Mouse (Mus musculus) mouse trophoblast stem cell (cell line): ENCODE data around the gene Gm45208.
"Not testable (repeated sequence)": the region's sequence is repeated elsewhere in the genome, so short reads cannot be mapped to it uniquely, and the experiment has no call there.

Source experiments
- in situ Hi-C, 2 experiments: fragments of 300-500 bp; cut with MseI, MboI; formaldehyde crosslinking; loops; 2 replicates in 1 of 2; 3 replicates in 1 of 2; pipeline ENCODE4 v1.15.1; 2025

Gene Gm45208

GRCm38 (mm10) chrX:7727176-7727575 is 5.1 kb downstream of the Gm45208 start:
- in situ Hi-C loops, result no loop called here

GRCm38 (mm10) chrX:7728215-7728921 is 6.3 kb downstream of the Gm45208 start, which contains the start of gene Praf2:
TSS of gene Praf2 (plus strand) at chrX:7728439.
- in situ Hi-C loops, result no loop called here

- in situ Hi-C loops, result no loop called here
These were observed 6.8 kb downstream of the Gm45208 start for GRCm38 (mm10) chrX:7728922-7729265.

DNA sequence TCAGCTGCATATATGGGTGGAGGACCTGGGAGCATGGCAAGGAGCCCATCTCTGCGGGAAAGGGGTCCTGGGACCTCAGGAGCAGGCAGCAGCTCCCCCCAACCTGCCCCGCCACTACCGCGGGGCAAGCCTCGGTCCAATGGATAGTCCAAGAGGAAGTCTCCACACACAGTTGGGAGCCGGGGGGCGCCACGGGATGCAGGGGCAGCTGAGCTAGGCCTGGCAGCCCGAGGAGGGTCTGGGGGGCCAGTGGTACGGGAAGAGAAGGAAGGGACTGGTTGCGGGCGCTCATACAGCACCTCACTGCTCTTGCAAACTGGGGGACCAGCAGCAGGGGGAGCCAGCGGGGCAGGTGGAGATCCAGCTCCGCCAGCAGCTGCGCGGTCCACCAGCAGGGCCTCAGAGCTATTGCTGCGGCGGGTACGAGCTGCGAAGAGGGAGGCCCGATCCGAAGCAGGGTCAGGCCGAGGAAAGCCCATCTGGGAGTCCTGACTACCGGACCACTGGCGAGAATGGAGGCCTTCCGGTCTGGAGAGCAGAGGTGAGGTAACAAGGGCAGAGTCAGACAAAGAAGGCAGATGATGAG is 11.6 kb downstream of the Gm45208 start:
- in situ Hi-C loops, result no loop called here

- in situ Hi-C loops, result no loop called here
These were observed 17.5 kb downstream of the Gm45208 start for GRCm38 (mm10) chrX:7739336-7740081.

DNA sequence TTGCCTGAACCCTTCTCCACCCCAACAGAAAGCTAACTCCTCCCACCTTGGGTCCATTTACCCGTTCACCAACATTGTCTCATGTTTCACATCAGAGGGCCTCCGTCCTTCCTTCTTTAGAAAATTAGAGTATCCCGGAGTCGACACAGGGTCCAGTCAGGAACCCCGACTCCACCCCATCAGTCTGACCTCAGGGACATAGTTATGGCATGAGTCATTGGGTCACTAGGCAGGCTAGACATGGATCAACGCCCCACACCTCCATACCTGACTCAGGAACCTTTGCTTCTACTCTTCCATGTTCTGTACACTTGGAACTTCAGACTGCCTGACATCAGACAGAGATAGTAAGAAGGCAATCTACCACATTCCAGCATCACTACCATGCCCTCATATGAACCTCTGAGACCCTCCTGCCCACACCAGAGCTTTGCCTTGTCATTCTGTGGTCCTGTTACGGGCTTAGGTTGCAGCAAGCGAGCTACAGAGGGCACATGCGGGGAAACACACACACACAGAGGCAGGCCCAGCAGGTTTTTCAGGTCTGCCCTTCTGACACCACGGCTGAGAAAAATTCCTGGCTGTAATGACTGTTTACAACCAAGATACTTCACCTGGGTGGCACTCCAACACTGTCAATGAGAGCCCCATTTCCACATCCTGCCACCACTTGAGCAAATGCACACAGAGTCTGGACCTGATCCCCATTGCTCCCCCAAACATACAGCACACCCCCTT is 18.2 kb downstream of the Gm45208 start:
- in situ Hi-C loops, result no loop called here

GRCm38 (mm10) chrX:7741103-7741502 is 19.1 kb downstream of the Gm45208 start:
- in situ Hi-C loops, result no loop called here

DNA sequence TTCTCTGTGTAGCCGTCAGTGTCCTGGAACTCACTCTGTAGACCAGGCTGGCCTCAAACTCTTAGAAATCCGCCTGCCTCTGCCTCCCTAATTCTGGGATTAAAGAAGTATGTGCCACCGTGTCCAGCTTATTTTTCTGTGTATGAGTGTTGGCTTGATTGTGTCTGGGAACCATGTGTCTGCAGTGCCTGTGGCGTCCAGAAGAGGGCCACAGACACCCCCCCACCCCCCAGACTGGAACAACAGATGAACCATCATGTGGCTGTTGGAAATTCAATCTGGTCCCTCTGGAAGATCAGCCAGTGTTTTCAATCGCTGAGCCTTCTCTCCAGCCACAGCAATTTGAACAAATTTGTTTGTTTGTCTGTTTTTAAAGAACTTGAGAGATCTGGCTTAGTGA is 21.4 kb downstream of the Gm45208 start:
- in situ Hi-C loops, result no loop called here

DNA sequence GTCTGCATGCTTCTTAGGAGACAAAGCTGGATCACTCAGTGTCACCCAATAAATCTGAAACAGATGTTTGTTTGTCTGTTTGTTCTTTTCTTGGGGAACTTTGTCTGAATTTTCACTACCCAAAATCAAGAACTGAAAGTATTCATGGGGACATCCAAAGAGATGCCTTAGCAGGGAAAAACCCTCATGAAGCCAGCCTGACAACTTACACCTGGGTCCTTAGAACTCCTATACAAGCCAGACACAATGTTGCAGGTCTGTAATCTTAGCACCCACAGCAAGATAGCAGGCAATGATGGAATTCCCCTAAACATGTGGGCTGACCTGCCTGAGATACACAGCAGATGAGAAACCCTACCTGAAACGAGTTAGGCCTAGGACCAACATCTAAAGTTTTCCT is 22.9 kb downstream of the Gm45208 start:
- in situ Hi-C loops, result no loop called here

DNA sequence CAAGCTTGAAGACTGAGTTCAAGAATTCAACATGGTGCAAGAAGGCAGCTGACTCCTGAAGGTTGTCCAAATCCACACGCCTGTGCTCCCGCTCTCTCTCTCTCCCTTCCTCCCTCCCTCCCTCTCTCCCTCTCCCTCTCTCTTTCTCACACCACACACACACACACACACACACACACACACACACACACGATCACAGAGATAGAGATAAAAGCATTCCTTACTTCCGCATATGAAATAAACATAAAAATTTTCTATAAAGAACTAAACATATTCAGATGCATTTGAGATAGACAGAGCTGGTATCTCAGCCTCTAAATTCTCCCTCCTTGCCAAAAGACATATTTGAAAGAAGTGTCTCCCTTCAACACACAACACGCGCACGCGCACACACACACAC is 23.4 kb downstream of the Gm45208 start:
- in situ Hi-C loops, result no loop called here

DNA sequence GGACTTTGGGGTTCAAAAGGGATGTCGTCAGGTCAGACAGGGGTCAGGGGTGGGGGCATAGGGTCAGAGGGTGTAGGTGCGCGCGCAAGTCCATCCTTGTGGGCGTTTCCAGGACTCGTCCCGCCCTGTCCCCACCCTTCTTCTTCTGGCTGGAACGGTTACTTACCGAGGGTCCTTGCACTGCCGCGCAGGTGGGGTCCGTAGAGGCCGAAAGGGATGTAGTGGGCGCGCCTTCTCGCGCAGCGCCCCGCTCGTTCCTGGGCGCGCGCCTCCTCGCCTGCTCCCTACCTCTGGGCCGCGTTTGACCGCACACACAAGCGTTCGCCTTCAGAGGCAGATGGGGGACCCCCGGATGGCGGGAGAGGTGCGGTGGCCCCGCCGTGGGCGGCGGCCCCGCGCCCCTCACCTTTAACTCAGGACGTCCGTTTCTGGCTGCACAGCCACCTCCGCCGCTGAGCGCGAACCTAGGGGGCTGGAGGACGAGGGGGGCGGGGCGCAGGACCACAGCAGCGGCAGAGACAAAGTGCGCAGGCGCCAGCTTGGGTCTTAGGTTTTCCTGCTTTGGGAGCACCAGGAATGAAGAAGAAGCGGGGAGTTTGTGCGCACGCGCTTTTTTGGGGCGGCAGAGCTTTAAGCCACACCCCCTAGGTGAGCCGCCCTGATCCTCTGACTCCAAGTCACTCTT is 28.5 kb downstream of the Gm45208 start, which contains the start of gene Ccdc120:
Gene Ccdc120 (minus strand): TSS at position 474 of the 685 bp plus-strand sequence.
- in situ Hi-C loops, result no loop called here

- in situ Hi-C loops, result not testable (repeated sequence)
These were observed 31.6 kb downstream of the Gm45208 start for GRCm38 (mm10) chrX:7753627-7754026.

GRCm38 (mm10) chrX:7762137-7762920 is 40.3 kb downstream of the Gm45208 start, which contains the start of gene Tfe3:
TSS of gene Tfe3 (plus strand) at chrX:7762560.
- in situ Hi-C loops, result no loop called here

GRCm38 (mm10) chrX:7762921-7763197 is 40.8 kb downstream of the Gm45208 start:
- in situ Hi-C loops, result no loop called here

DNA sequence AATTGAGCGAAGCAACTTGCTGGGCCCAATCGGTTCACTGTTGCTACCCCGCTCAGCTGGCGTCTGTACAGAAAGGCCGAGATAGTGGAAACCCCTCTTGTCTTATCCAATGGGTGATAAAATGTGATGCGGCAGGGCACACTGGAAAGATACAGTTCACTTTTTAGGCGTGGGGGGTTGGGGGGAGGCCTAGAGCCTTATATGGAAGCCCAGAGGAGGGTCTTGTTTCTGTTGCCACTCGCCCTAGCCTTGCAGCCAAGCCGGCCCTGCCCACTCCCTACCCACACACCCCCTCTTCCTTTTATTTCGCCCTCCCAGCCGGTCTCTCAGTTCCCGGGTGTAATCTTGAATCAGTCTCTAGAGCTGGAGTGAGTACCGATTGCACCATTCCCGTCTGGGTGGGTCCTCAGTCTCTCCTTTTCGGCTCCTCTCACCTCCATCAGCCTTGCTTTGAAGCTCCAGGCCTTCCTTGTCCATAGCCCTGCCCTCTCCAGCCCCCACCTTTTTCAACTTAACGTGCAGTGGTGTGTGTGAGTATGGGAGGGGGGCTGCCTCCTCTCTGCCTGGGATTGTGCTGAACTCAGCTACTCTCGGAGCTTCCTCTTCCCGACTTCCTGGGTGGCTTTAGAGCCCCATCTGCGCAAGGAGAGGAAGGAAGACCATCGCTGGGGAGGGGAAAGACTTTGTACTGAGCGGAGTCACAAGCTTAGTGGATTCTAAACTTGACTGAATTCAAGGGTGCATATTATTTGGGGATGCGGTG is 41.8 kb downstream of the Gm45208 start:
- in situ Hi-C loops, result no loop called here

- in situ Hi-C loops, result no loop called here
These were observed 42.7 kb downstream of the Gm45208 start for GRCm38 (mm10) chrX:7764657-7765280.

GRCm38 (mm10) chrX:7765281-7765670 is 43.2 kb downstream of the Gm45208 start:
- in situ Hi-C loops, result no loop called here

- in situ Hi-C loops, result no loop called here
These were observed 43.7 kb downstream of the Gm45208 start for GRCm38 (mm10) chrX:7765764-7766163.

DNA sequence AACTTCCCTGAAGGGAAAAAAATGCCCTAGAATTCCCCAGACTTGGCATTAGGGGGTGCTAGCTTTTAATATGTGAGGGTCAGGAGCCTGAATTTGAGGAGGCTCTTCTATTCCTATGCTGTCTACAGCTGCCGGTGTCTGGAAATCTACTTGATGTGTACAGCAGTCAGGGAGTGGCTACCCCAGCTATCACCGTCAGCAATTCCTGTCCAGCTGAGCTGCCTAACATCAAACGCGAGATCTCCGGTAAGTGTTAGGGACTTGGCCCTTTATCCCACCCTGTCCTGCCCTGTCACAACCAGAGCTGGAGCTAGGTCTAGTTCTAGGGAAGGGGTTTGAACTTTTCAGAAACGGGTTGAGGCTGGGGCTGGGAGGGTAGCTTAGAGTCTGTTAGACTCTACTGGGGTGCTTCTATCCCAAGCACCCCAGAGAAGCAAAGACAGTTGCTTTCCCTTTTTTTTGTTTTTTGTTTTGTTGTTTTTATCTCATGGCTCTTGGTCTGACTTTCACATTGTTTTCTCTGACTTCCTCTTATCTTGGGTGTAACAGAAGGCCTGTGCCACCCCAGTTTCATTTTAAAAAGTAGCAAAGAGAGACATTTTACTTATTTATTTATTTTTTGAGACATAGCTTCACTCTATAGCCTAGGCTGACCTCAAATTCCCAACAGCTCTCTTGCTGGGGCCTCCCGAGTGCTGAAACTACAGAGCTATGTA is 47.4 kb downstream of the Gm45208 start:
- in situ Hi-C loops, result no loop called here
